Mouse (Mus musculus): ENCODE data around the gene Olfr1037.
"Not testable (repeated sequence)": the region's sequence is repeated elsewhere in the genome, so short reads cannot be mapped to it uniquely, and the experiment has no call there.

Gene Olfr1037

DNA sequence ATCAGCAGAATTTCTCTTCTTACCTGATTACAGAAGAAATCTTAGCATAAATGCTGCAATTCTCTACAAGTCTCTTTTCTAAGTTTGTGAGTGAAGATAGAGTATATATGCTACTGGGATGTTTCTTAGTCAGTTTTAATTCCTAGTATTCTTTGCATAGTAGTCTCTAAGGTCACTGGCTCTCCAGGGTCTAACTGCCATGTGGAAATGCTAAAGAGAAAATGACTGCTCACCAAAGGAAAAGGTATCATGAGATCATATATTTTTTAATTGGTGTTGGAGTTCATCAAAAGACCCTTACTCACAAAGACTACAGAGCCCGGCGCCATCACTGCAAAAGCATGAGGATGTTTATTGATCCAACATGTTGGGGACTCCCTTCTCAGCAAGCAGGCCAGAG is at the start of gene Olfr1037:
TSS of gene Olfr1037 (minus strand) at position 101 of the 400 bp plus-strand sequence.
- no peak for DNase-seq (ENCODE audit: low read depth, low spot score)

DNA sequence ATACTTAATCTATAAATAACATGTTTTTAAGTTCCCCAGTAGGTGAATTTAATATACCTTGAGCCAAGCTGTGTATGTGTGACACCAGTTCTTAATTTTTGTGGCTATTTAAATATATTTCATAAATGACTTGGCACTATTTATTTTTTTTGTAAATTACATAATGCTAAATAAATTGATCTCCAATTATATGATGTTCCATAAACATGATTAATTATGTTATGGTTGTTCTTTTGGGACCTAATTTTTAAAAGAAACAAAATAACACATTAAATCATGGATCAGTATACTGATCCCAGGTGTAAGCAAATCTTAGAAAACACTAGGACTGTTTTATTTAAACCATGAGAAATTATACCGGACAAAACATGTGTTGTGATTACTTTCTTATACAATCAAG is 48.6 kb upstream of the Olfr1037 start, which contains the start of gene Olfr1039:
TSS of gene Olfr1039 (minus strand) at position 101 of the 400 bp plus-strand sequence.
- no peak for DNase-seq (ENCODE audit: low read depth, low spot score)

GRCm38 (mm10) chr2:86080478-86080877 is 6.7 kb downstream of the Olfr1037 start:
- DNase-seq (ENCODE audit: low read depth, low spot score) = not testable (repeated sequence)

DNA sequence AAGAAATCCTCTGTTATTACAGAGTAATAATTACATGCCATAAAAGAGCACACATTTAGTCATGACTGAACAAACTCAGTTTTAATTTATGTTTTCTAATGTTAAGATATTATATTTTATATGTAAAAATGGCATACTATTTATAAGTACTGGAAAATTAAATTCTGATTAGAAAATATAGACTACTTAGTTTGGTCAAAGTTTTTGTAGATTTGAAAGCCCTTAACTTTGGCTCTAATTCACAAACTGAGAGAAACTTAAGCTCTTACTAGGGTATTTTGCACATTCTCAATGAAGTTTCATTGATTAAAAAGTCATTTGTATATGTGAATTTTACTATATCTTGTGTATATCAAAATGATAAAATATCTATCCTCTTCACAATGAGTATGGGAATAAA is 13.5 kb downstream of the Olfr1037 start, which contains the start of gene Olfr1036:
TSS of gene Olfr1036 (plus strand) at position 301 of the 400 bp plus-strand sequence.
- not testable (repeated sequence) for DNase-seq (ENCODE audit: low read depth, low spot score)

DNA sequence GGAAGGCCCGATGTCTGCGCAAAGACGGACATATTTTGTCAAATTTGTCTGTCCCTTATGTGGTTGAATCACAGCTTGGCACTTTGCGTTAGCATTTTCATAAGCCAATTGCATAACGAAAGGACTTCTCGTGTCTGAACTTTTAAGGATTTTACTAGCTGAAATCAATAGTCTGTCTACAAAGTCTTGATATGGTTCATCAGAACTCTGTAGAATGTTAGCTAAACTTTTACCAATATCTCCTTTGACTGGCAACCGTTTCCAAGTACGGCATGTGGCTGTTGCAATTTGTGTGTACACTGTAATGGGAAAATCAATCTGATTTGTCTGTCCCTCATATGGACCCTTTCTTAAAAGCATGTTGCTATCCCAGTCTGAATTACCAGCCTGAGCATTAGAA is 17.0 kb downstream of the Olfr1037 start:
- no peak for DNase-seq (ENCODE audit: low read depth, low spot score)

DNA sequence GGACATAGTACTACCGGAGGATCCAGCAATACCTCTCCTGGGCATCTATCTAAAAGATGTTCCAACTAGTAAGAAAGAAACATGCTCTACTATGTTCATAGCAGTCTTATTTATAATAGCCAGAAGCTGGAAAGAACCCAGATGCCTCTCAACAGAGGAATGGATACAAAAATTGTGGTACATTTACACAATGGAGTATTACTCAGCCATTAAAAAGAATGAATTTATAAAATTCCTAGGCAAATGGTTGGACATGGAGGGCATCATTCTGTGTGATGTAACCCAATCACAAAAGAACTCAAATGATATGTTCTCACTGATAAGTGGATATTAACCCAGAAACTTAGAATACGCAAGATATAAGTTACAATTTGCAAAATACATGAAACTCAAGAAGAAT is 23.4 kb downstream of the Olfr1037 start:
- DNase-seq (ENCODE audit: low read depth, low spot score) = not testable (repeated sequence)

GRCm38 (mm10) chr2:86050777-86051176 is 36.4 kb downstream of the Olfr1037 start:
- DNase-seq (ENCODE audit: low read depth, low spot score) = not testable (repeated sequence)

DNA sequence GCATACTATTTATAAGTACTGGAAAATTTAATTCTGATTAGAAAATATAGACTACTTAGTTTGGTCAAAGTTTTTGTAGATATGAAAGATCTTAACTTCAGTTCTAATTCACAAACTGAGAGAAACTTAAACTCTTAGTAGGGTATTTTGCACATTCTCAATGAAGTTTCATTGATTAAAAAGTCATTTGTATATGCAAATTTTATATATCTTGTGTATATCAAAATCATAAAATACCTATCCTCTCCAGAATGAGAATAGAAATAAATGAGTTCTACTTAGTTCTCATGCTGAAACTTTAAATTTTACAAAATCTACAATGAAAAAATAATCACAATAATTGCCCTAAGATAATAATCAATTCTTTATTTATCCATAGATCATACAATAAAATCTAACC is 41.6 kb downstream of the Olfr1037 start, which contains the start of gene Olfr1034:
TSS of gene Olfr1034 (plus strand) at position 301 of the 400 bp plus-strand sequence.
- DNase-seq (ENCODE audit: low read depth, low spot score) = no peak
